Mouse (Mus musculus) gastrocnemius, adult 18-20 months (tissue): ENCODE results near the gene Wnt11. TPM values are rescaled to one million over a fixed set of nuclear protein-coding genes. Genes with fewer than 3 reads are reported as not detected.

Experiments used
- DNase-seq: peaks from one replicate; pipeline ENCODE4 v3.0.0; 2021; ENCODE audit warnings: low spot score
- total RNA-seq, 2 experiments: library from RNA; stranded (reverse); gene quantifications; 2 replicates each; pipeline ENCODE4 v1.2.3; 2021

Gene Wnt11
- total RNA-seq, 2 experiments from 2014 or later = 6.5 to 6.8 TPM

DNA sequence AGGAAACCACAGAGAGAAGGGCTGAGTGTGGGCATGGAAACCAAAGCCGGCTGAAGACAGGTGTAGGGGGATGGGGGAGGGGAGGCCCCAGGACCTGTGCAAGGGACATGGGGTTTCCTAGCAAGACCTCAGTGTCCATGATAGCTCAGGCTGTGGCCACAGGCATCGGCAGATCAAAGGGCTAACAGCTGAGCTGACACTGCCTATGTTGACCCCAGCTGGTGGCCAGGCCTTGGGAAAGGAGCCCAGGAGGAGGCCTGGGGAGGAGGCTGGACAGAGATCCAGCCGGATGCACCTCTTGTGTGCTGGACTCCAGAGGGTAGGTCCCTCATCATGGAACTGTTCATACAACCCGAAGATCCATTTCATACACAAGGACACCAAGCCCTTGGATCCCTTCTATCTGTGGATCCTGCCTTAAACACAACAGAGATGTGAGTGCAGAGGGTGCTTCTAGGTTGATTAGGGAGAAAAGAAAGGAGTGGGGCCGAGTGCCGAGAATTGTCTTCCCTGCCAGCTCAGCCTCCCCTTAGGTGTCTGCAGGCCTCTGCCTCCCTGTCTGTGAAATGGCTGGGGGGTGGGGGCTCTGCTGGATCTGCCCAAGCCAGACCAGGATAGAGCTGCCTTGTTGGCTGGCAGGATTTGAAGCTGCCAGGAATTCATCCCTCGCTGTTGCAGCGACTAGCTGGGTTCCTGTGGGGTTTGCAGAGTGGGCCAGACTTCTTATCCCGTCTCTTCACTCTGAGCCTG lies 29.2 kb downstream of the Wnt11 start:
- DNase-seq = no peak

DNA sequence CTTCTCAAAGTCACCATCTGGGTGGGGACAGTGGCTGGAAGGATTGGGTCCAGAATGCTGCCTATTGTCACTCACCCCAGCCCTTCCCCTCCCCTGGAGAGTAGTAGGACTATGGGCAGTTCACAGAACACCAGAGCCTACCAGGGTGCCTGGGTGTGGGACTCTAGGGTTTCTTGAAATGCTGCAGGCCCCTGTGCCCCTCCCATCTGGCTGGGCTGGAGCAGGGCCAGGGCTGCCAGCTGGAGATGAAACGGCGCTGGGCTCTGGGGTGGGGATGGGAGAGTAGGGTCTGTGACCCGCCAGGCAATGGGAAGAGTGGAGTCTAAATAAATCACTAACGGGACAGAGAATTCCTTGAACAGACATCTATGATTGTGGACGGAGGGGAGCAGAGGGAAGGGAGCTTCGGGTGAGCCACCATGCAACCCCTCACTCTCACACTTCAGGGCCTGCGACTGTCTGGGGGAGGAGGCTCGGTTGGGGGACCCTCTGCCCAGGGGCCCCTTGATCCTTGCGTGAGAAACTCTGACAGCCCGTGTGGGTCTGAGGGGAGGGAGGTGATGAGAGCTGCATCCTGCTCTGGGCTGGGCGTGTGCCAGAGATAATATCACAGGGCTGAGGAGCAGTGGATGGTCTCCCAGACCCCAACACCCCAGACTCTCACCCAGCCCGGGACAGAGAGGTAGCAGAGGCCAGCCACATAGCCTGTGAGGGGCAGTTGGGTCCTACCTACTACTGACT lies 32.3 kb downstream of the Wnt11 start:
- DNase-seq = no peak

DNA sequence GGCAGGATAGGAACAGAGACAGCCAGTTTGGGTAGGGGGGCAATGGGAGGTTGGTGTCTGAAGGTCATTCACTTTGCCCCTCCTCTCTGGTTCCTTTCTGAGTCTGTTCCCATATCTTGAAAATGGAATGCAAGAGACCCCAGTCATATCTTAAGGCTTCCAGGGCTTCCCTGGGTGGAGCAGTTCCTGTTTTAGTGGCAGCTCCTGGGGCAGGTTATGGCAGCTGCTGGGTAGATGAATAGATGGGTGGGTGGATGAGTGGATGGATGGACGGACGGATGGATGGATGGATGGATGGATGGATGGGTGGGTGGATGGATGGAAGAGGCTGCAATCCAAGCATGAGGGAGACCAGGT lies 32.9 kb downstream of the Wnt11 start:
- no peak for DNase-seq

DNA sequence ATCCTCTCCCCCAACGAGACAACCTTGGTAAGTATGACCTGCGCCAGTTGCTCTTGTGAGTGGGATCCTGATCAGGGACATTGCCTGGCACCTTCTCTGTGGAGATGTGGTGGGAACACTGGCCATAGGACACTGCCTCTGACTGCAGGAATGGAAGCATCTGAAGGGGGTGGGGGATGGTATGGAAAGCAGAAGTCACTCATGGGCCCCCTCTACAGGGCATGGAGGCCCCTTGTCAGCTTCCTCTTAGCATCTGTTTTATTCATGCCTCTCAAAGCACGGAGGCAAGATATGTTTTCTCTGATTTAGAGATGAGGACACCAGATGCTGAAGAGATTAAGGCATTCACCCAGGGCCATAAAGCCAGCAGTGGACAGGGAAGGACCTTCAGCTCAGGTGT lies 34.2 kb downstream of the Wnt11 start:
- DNase-seq = no peak

DNA sequence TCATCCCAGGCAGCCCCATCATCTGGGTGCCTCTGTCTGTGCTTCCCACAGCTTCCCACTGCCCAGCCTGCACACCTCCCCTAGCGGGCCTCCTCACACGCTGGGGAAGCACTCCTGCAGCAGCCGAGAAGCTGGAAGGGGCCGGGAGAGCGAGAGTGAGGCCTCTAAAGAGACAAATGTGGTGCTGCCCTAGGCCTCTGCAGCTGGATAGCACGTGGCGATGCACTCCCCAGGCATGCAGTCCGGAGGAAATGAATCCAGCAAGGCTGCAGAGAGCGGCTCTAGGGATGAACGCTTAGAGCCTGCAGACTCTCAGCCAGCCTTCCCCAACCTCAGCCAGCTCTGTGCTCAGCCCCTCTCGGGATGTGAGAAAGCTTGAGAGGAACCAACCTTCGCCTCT lies 35.9 kb downstream of the Wnt11 start:
- DNase-seq = no peak

DNA sequence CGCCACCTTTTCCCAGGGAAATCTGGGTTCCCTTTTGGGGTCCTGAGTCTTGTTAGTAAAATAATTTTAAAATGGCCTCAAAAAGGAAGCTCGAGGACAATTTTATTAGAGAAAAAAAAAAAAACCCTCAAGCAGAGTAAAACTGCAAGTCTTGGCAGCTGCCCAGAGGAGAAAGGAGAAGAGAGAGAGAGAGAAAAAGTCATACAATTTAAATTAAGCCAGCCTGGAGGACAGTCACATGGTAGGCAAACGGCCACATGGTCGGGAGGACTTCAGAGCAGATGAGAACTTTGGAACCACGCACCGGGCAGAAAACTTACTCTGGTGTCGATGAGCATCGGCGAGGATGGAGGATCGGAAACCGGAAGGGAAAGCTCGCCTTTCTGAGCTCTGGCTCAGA lies 37.0 kb downstream of the Wnt11 start:
- no peak for DNase-seq

DNA sequence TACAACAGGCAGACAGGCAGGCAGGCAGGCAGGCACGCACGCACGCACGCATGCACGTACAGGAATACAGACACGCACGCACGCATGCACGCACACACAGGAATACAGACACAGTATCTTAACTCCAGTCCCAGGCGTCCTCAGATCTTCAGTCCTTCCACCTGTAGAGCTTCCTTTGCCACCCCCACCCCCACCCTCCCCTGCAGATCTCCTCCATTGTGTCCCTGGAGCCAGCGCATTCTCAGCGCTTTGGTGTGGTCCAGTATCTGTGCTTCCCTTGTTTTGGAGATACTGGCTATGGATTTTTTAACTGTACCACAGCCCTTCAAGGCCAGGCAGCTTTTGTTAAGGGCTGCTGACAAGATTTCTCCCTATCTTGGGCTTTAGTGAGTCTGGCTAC lies 38.4 kb downstream of the Wnt11 start:
- DNase-seq = no peak

DNA sequence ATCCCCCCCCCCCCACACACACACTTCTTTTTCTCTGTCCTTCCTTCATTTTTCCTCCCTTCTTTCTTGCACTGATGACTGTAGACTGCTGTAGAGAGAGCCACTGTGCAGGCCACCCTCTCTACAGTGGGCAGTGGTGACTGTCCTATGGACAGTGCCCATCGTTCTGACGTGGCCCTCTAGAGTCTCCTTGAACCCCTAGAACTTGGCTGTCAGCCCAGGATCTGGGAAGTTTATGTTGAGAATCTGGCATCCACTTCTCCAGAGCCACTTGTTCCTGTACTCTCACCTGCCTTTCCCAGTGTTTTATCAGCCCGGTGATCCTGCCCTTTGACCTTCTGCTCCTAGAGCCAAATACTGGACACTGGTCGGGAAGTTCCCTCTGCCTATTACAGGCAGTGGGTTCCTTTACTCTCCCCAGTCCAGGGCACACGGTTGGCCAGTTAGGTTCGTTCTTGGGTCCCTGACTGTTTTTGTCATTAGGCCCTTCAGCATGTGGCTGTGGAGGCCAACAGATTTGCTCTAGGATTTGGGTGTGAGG lies 39.6 kb downstream of the Wnt11 start:
- DNase-seq = no peak

DNA sequence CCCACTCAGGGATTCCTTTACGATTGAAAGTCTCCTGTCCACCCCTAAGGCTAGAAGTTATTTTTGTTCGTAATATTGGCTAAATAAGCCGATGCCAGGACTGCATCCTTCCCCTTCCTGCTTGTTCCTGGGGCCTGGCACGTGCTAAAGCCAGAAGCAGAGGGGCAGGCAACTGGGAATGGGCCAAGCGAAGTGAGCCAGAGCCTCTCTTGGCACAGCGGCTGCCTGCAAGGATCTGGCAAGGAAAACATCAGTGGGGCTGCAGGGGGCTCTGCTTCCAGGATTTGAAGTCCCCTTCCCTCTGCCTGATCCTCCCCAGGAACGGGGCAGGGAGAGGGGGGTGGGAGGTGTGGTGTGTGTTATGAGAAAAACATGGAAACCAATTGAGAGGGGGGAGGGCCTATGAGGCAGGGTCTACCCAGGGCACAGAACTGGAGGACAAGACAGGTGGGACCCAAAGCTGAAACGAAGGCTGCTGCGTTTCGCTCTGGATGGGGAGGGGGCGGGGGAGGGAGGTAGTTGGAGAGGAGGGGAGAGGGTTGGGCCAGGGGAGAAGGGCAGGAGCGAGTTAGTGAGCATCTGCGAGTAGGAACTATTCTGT lies 40.6 kb downstream of the Wnt11 start:
- DNase-seq = no peak

DNA sequence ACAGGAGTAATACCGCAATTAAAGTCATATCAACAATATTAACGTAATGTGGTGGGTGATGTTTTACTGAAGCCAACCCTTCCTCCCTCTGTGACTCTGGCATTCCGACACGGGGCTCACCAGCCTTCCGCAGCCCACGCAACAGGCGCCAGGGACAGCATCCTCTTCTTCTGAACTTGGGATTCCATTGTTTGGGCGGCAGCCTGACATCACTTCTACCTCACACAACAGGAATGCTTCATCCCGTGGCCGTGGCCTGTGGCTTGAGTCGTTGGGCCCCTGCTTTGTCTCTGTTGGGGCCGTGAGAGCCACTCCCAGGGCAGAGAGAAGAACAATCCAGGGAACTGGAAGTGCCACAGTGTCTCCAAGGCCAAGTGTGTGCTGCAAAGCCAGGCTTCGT lies 41.2 kb downstream of the Wnt11 start:
- DNase-seq = no peak

DNA sequence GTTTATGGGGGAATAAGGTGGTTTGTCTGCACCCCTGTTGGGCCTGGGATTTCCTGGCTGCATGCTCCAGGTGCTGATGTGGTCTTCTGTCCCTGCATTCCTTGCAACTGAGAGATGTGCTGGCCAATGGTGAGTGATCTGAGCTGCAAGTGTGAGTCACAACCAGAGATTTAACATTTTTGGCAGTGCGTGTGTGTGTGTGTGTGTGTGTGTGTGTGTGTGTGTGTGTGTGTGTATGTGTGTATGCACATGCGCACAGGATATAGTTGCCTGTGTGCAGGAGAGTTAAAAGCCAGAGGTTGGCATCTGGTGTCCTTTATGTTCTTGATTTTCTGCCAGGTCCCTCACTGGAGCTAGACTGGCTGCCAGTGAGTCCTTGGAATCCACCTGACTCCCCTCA lies 44.3 kb downstream of the Wnt11 start:
- DNase-seq = no peak

DNA sequence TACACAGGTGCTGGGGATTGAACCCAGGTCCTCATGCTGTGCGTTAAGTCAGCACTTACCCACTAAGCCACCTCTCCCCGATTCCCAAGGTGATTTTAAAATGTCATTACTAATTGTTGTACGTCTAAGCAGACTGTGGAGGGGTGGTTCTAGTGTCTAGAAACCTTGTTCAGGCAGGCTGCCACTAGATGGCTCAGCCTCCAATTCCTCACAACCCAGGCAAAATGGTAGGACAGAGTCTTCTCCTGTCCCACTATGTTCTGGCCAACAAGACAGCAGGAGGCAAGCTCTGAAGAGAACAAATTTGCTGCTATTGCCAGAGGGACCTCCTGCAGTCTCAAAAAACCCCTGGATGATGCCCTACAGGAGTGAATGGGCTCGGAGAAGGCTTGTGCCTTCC lies 47.0 kb downstream of the Wnt11 start:
- no peak for DNase-seq

DNA sequence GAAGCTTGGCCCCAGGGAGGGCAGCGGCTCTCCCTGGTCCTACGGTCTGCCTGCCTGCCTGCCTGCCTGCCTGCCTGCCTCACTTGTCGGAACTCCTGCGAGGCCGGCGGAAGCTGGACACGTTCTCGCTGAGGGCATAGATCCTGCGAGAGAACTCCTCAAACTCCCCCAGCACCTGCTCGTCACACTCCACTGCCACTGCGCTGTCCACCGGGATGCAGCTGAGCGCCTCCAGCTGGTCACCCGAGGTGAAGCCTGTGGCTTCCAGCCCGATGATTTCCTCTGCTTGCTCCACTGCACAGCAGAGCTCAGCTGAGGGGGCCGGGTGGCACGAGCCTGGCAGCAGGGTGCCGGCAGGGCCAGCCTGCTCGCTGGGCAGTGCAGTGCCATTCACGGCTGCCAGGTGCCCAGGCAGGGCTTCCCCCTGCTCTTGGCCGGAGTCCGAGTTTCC lies 52.9 kb downstream of the Wnt11 start:
- DNase-seq = no peak

DNA sequence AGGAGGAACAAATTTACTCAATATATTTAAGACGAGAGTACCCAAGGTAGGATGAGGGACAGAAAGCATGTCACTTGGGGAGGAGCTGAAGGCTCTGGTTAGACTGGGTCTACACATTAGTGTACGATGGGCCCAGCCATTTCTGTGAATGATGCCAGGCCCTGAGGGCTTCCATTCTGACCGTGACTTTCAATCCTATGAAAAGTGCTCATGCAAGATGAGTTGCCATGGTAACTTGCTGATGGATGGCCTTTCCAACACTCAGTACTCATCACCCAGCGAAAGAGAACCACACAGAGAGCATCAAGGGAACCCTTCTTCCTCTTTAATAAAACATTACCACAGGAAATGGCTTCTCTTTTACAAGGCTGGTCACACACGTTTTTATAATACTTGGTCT lies 53.9 kb downstream of the Wnt11 start:
- no peak for DNase-seq

DNA sequence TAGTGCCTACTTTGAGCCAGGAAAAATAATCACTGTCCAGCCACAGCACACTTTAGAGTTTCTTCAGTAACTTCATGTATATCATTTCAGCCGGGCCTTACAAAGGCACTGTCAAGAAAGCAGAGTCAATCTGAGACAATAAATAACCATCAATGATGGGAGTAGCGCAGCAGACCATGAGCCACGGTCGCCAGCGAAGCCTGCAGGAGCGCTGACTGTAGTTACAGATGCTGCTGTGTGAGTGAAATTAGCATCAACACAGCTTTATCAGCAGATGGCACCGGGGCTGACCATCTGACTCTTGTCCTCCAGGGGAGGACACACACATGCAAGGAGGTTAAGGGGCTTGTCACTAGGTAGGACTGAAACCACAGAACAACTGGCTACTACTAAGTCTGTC lies 54.3 kb downstream of the Wnt11 start:
- no peak for DNase-seq

DNA sequence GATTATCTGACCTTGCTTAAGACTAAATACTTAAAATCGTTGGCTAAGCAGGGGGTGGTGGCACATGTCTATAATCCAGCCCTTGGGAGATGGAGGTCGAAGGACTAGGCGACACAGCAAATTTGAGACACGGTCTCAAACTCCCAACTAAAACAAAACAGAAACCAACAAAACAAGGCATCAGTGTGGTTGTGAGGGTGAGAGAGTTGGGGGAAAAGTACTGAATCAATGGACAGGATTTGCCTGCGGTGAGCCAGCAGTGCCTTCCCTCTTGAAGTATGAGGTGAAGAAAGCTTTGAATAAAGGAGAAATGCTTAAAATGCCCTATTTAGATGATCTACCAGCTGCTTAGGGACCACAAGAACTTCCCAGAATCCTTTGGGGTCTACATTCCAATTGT lies 58.2 kb downstream of the Wnt11 start:
- no peak for DNase-seq

DNA sequence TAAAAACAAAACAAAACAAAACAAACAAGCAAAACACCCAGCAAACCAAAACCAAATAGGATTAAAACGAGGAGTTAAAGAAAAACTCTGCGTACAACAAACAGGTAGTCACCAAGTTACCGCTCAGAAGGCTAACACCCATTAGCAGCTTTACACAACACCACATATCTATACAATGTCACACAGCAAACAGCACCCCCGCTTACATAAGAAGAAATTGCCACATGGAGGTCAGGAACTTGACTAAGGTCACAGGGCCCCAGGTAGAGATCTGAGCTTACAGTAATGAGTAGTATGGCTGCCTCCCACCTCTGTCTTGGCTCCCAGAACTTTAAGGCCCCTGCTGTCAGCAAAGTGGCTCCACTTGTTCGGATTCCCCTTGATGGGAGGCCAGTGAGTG lies 59.4 kb downstream of the Wnt11 start:
- no peak for DNase-seq

DNA sequence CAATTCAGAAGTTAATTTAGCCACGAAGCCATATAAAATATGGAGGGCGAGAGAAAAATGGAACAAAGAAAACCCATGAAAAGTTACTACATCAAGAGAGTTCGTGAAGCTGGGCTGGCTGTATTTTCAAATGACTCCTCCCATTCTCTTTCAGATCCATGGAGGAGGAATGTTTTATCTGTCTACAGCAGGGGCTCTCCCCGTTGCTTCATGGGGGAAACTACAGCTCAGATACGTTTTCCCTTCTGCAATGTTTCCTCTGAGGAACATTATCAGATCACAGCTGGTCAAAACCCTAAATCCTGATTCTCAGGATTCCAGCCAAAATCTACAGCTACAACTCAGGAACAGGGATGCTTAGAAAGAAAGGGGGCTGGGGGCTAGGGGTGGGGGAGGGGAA lies 59.9 kb downstream of the Wnt11 start:
- DNase-seq = no peak

DNA sequence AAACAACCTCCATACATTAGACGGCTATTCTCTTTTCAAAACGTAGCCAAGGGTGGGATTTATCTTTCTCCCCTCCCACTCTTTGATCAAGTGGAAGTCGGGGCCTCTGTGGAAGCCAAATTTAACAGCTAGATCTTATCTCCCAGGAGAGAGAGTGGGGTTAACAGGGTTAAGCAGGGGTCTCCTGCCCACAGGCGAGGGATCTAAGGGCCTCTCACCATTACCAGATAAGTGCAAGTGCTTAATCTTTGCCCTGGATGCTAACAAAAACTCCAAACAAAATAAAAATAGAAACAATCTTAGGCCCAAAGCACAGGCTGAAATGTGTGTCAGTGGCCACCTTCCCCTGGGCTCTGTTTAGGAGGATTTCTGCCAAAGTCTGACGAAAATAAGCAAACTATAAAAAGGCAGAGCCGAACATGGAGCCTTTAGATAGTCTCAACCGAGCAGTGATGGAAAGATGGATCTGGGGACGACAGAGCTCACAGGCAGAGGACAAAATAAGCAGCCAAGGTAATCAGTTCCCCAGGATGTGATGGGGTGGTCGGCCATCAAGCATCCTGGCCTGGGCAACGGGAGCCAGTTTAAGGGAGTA lies 60.7 kb downstream of the Wnt11 start:
- DNase-seq = no peak

DNA sequence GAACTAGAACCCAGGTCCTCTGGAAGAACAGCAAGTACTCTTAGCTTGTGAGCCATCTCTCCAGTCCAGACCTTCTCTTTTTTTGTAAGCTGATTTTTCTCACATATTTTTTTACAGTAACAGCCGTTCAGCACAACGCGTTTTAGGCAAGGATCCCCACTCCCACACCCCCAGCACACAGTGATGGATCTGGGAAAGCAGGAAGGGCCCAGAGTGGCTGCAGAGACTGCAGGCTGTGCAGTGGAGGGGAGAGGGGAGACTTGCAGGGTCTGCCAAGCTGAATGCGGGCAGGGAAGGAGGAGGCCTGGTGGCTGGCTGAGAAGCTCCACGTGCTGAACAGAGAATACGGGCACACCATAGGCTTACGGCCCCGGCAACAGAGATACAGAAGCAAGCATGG lies 62.4 kb downstream of the Wnt11 start:
- DNase-seq = no peak

DNA sequence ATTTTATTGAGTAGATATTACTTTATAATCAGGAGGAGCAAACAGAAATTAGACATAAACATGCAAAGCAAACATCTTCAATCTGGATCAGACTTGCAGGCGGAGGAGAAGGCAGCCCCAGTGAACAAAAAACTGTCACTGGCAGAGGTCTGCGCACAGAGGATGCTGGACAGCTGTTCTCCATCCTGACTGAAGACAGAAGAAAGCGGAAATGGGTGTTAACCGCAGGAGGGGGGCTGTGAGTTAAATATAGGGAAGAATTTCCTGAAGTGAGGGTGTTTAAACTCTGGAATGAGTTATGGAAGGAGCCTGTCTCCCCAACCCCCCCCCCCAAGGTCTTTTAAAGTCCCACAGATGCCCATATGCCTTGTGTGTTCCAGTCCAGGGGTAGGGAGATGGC lies 64.9 kb downstream of the Wnt11 start:
- DNase-seq = no peak

DNA sequence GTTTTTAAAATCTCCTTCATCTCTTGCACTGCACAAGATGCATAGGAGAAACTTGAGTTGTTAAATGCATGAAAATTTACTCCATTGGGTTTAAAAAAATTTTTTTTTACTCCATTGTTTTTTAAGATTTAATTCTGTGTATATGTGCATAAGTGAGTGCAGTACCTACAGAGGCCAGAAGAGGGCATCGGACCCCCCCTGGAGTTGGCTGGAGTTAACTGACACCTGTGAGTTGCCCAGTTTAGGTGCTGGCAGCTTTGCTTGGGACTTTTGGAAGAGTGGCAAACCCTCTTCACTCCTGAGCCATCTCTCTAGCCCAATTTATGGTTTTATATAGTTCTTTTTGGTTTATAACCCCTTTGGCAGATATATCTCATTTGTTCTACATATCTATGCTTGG lies 66.2 kb downstream of the Wnt11 start:
- DNase-seq = no peak
